Mouse (Mus musculus): Measurements from ENCODE around the gene Ephb1. TPM values are rescaled to one million over a fixed set of nuclear protein-coding genes. Genes with fewer than 3 reads are reported as not detected.
A peak's percentile ranks its signal among the peaks of the same experiment; 100 is the strongest.

Gene Ephb1
- polyA plus RNA-seq, 1 experiment = 2.5 TPM

DNA sequence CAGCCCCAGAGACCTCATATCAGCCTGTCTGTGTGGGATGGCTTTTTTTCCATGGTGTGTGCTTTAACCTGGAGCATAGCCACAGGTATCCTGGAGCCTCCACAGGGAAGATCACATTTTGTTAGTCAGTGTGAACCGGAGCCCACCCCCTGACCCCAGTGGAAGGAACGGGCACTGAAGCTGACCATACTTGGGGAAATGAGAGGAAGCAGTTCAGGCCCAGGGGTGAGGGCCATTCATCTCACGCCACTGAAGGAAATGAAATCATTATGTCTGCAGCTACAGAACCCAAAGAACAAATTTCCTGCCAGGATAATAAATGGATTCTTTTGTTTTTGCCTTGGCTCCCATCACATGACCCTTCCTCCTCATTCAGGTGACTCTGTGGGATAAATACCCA lies 44.1 kb downstream of the Ephb1 start:
- Histone ChIP-seq H3ac (ENCODE audit: control insufficient read depth, insufficient read length) (no peak overlapping the region), H3K36me3 (ENCODE audit: control insufficient read depth, insufficient read depth) (no peaks in the 10 kb centered on the region), H3K27me3 (ENCODE audit: control insufficient read depth, insufficient read depth, insufficient read length) (peaks cover 7% of the 10 kb centered on the region), H3K79me2 (ENCODE audit: control insufficient read depth, insufficient read depth) (no peaks in the 10 kb centered on the region), H3K4me3 (no peak overlapping the region), H3K4me2 (ENCODE audit: low read depth) (no peak overlapping the region)
- no peak for TF ChIP-seq REST (IDR thresholded peaks at IDR 0.05; ENCODE audit: insufficient read depth, insufficient read length)
- TF ChIP-seq USF1 (IDR thresholded peaks at IDR 0.05; ENCODE audit: low read depth) = no peak
- no peak for TF ChIP-seq SRF (IDR thresholded peaks at IDR 0.05; ENCODE audit: control insufficient read depth, insufficient read length, low read depth)

DNA sequence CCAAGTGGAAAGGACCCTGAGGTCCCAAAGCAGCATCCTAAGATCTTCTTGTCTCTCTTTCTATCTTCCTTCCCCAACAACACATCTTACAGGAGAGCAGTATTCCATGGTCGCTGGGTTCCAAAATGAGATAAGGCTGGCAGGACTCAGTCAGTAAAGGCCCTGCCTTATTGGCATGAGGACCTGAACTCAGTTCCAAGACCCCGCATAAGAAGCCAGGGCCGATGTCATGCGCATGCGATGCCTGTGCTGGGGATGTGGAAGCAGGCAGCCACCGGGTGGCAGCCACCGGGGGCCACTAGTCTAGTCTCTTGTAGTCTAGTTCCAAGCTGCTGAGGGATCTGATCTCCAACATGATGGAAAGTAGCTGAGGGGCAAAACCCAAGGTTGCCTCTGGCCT lies 45.2 kb downstream of the Ephb1 start:
- Histone ChIP-seq H3K4me3 (no peak overlapping the region), H3K27me3 (ENCODE audit: control insufficient read depth, insufficient read depth, insufficient read length) (no peaks in the 10 kb centered on the region), H3K36me3 (ENCODE audit: control insufficient read depth, insufficient read depth) (no peaks in the 10 kb centered on the region), H3K79me2 (ENCODE audit: control insufficient read depth, insufficient read depth) (no peaks in the 10 kb centered on the region), H3ac (ENCODE audit: control insufficient read depth, insufficient read length) (no peak overlapping the region), H3K4me2 (ENCODE audit: low read depth) (no peak overlapping the region)
- TF ChIP-seq USF1 (IDR thresholded peaks at IDR 0.05; ENCODE audit: low read depth) (no peak), MYOD1 (IDR thresholded peaks at IDR 0.05; ENCODE audit: control insufficient read depth in 1 of 3, insufficient read length in 2 of 3, low read depth in 2 of 3) (no peak), CEBPB (IDR thresholded peaks at IDR 0.05; ENCODE audit: insufficient read depth, poor library complexity, severe bottlenecking) (no peak), TCF12 (IDR thresholded peaks at IDR 0.05; ENCODE audit: insufficient read depth, poor library complexity, severe bottlenecking) (no peak), MAX (IDR thresholded peaks at IDR 0.05; ENCODE audit: low read depth) (no peak), SRF (IDR thresholded peaks at IDR 0.05; ENCODE audit: control insufficient read depth, insufficient read length, low read depth) (no peak), POLR2A (IDR thresholded peaks at IDR 0.05; ENCODE audit: insufficient read length, low read depth) (no peak), POLR2AphosphoS2 (IDR thresholded peaks at IDR 0.05; ENCODE audit: insufficient read length, low read depth) (no peak), E2F4 (IDR thresholded peaks at IDR 0.05; ENCODE audit: insufficient read depth) (no peak), MYOG (IDR thresholded peaks at IDR 0.05; ENCODE audit: control insufficient read depth in 1 of 3, insufficient read depth in 1 of 3, insufficient read length in 2 of 3, low read depth in 2 of 3) (no peak), REST (IDR thresholded peaks at IDR 0.05; ENCODE audit: insufficient read depth, insufficient read length) (no peak), TCF3 (IDR thresholded peaks at IDR 0.05; ENCODE audit: insufficient read length, low read depth) (no peak)

DNA sequence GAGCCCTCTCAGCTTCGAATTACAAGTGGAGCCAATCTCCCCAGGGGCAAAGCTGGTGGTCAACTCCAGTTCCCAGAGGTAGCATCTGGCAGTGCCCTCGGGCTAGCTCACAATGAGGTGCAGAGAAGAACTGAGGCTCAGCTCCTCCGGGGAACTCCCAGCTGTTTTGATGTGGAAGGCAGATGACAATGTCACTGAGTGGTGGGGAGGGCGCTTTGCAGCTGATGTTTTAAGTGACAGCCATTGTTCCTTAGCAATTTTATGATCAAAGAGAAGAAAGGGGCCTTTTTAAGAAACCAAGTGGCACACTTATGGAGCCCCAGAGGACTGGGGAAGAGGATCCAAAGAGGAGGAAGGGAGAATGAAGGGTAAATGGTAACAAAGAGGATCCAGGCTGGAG lies 46.8 kb downstream of the Ephb1 start:
- Histone ChIP-seq H3K4me2 (ENCODE audit: low read depth) (peak overlapping the region; percentile 18), H3K27me3 (ENCODE audit: control insufficient read depth, insufficient read depth, insufficient read length) (no peaks in the 10 kb centered on the region), H3K79me2 (ENCODE audit: control insufficient read depth, insufficient read depth) (no peaks in the 10 kb centered on the region), H3ac (ENCODE audit: control insufficient read depth, insufficient read length) (no peak overlapping the region), H3K4me3 (no peak overlapping the region), H3K36me3 (ENCODE audit: control insufficient read depth, insufficient read depth) (no peaks in the 10 kb centered on the region)
- TF ChIP-seq MYOG (IDR thresholded peaks at IDR 0.05; ENCODE audit: control insufficient read depth in 1 of 3, insufficient read depth in 1 of 3, insufficient read length in 2 of 3, low read depth in 2 of 3) (no peak), POLR2AphosphoS2 (IDR thresholded peaks at IDR 0.05; ENCODE audit: insufficient read length, low read depth) (no peak), REST (IDR thresholded peaks at IDR 0.05; ENCODE audit: insufficient read depth, insufficient read length) (no peak), MAX (IDR thresholded peaks at IDR 0.05; ENCODE audit: low read depth) (no peak), TCF12 (IDR thresholded peaks at IDR 0.05; ENCODE audit: insufficient read depth, poor library complexity, severe bottlenecking) (no peak), USF1 (IDR thresholded peaks at IDR 0.05; ENCODE audit: low read depth) (no peak), TCF3 (IDR thresholded peaks at IDR 0.05; ENCODE audit: insufficient read length, low read depth) (no peak), E2F4 (IDR thresholded peaks at IDR 0.05; ENCODE audit: insufficient read depth) (no peak), POLR2A (IDR thresholded peaks at IDR 0.05; ENCODE audit: insufficient read length, low read depth) (no peak), MYOD1 (IDR thresholded peaks at IDR 0.05; ENCODE audit: control insufficient read depth in 1 of 3, insufficient read length in 2 of 3, low read depth in 2 of 3) (no peak), CEBPB (IDR thresholded peaks at IDR 0.05; ENCODE audit: insufficient read depth, poor library complexity, severe bottlenecking) (no peak), SRF (IDR thresholded peaks at IDR 0.05; ENCODE audit: control insufficient read depth, insufficient read length, low read depth) (no peak)

- Histone ChIP-seq H3K4me3 (no peak overlapping the region), H3K36me3 (ENCODE audit: control insufficient read depth, insufficient read depth) (no peaks in the 10 kb centered on the region), H3K4me2 (ENCODE audit: low read depth) (no peak overlapping the region), H3K27me3 (ENCODE audit: control insufficient read depth, insufficient read depth, insufficient read length) (no peaks in the 10 kb centered on the region), H3ac (ENCODE audit: control insufficient read depth, insufficient read length) (no peak overlapping the region), H3K79me2 (ENCODE audit: control insufficient read depth, insufficient read depth) (no peaks in the 10 kb centered on the region)
- TF ChIP-seq MYOG (IDR thresholded peaks at IDR 0.05; ENCODE audit: control insufficient read depth in 1 of 3, insufficient read depth in 1 of 3, insufficient read length in 2 of 3, low read depth in 2 of 3) = peak in 2 of 3 experiments; percentile 56 to 88
- no peak for TF ChIP-seq POLR2A (IDR thresholded peaks at IDR 0.05; ENCODE audit: insufficient read length, low read depth)
- TF ChIP-seq USF1 (IDR thresholded peaks at IDR 0.05; ENCODE audit: low read depth) = no peak
- TF ChIP-seq MYOD1 (IDR thresholded peaks at IDR 0.05; ENCODE audit: control insufficient read depth in 1 of 3, insufficient read length in 2 of 3, low read depth in 2 of 3) = peak in 2 of 3 experiments; percentile 63 to 86
- TF ChIP-seq REST (IDR thresholded peaks at IDR 0.05; ENCODE audit: insufficient read depth, insufficient read length) = no peak
Observed at GRCm38 (mm10) chr9:102306645-102307415, 47.7 kb downstream of the Ephb1 start.

DNA sequence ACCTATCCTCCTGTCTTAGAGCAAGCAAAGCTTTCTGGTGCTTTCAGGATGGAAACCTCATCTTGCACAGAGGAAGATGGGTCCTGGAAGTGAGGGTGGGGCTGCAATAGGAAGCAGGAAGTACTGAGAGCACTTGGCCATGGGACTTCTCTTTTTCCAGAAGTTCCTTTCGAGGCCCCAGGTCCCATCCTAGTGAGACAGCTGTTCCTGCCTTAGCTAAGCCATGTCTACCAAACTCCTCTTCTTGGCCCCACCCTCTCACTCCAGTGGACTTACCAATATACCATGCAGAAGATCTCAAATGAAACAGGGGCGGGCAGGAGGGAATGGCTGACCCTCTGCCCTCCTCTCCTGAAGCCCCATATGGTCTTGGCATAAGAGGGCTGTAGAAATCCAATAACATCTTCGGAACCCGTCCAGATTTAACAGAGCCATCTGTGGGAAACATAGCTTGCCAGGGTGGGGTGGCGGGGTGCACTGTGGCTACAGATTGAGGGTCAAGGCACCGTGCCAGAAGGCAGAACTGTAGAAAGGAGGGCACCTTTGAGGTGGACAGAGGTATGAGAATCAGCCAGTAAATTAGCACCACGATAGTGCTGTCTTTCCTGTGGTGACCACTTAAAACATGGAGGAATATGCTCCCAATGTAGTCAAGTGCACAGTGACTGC lies 48.9 kb downstream of the Ephb1 start:
- Histone ChIP-seq H3ac (ENCODE audit: control insufficient read depth, insufficient read length) (no peak overlapping the region), H3K79me2 (ENCODE audit: control insufficient read depth, insufficient read depth) (no peaks in the 10 kb centered on the region), H3K27me3 (ENCODE audit: control insufficient read depth, insufficient read depth, insufficient read length) (no peaks in the 10 kb centered on the region), H3K4me3 (no peak overlapping the region), H3K4me2 (ENCODE audit: low read depth) (peak overlapping the region; percentile 5), H3K36me3 (ENCODE audit: control insufficient read depth, insufficient read depth) (no peaks in the 10 kb centered on the region)
- TF ChIP-seq MYOD1 (IDR thresholded peaks at IDR 0.05; ENCODE audit: control insufficient read depth in 1 of 3, insufficient read length in 2 of 3, low read depth in 2 of 3) (peak in 1 of 3 experiments; percentile 51), REST (IDR thresholded peaks at IDR 0.05; ENCODE audit: insufficient read depth, insufficient read length) (no peak)

Data from myocyte (in vitro differentiated cells).